Mouse (Mus musculus) common myeloid progenitor, adult 5-6 weeks (primary cell): ENCODE measurements around the gene Ttc1. TPM values are rescaled to one million over a fixed set of nuclear protein-coding genes. Genes with fewer than 3 reads are reported as not detected.

Source experiments
- ATAC-seq: replicated peaks from 2 replicates; pipeline ENCODE4 v1.8.0; 2016; ENCODE audit warnings: low read depth, mild to moderate bottlenecking, moderate TSS enrichment, inconsistent platforms; ENCODE audit not compliant: poor library complexity, severe bottlenecking
- total RNA-seq: library from RNA; stranded (forward); fragments of 200-1000, 187-1606 nt; gene quantifications from 2 replicates; pipeline ENCODE4 v1.2.3, GENCODE M21; 2017

Ttc1 gene
- total RNA-seq, 1 experiment from 2014 or later, result 64.6 TPM

GRCm38 (mm10) chr11:43708409-43708808, 39.4 kb downstream of the Ttc1 start:
- no peak for ATAC-seq

DNA sequence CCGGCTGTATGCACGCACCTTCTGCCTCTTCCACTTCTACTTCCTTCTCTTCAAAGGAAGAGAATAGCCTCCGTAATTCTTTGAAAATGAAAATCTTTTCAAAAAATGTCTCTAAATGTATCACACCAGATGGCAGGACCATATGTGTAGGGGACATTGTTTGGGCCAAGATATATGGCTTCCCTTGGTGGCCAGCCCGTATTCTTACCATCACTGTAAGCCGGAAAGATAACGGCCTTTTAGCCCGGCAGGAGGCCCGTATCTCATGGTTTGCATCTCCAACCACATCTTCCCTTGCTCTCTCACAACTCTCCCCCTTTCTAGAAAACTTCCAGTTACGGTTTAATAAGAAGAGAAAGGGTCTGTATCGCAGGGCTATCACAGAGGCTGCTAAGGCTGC, 42.1 kb downstream of the Ttc1 start:
- ATAC-seq, result no peak

DNA sequence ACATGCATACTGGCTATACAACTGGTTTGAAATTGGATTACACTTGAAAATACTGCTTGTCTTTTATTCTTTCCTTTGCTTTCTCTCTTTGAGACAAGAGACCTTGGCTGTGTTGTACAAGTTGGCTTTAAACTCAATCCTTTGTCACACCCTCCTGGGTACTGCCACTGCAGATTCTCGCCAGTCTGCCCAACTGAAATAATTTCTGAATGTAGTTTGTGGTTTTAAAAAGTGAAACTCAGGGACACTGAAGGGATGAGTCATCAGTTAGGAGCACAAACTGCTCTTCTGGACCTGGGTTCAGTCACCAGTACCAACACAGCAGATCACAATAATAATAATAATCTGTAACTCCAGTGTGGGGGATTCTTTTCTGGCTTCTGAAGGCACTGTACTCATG, 44.3 kb downstream of the Ttc1 start:
- peak; percentile 60 for ATAC-seq

- peak; percentile 47; the same call in 1 of the 2 replicates for ATAC-seq
These were observed 47.5 kb downstream of the Ttc1 start for GRCm38 (mm10) chr11:43700291-43700690.

DNA sequence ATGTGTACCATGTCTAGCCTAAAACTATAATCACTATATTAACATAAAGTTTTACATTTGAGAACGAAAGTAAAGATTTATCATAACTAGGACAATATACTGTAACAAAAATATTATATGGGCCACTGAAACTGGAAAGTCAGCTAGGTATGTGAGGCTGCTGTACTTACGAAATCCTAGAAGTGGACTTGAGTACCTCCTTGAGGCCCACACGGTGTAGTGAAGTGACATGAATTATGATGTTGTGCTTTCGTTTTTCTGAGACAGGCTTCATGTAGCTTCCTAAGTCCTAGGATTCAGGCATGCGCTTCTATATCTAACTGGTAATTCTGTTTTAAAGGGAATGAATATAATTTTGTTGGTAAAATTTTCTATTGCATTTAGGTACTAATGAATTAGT, 49.2 kb downstream of the Ttc1 start:
- ATAC-seq, result no peak

GRCm38 (mm10) chr11:43696623-43697022, 51.2 kb downstream of the Ttc1 start:
- no peak for ATAC-seq

DNA sequence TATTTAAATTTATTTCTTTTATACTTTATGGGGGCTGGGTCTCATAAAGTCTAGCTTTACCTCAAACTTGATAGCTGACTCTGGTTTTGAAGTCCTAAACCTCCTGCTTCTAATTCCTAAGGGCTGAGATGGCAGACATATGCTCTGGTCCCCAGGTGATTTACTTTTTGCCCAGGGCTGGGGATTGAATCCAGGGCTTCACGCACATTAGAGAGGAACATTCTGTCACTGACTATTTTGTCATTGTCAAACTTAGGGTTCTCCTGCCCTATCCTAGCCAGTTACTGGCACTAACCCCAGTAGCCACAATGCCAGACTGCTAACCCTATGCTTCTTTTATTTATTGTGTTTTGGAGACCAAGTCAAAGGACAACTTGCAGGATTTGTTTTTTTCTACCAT, 59.0 kb downstream of the Ttc1 start:
- no peak for ATAC-seq

DNA sequence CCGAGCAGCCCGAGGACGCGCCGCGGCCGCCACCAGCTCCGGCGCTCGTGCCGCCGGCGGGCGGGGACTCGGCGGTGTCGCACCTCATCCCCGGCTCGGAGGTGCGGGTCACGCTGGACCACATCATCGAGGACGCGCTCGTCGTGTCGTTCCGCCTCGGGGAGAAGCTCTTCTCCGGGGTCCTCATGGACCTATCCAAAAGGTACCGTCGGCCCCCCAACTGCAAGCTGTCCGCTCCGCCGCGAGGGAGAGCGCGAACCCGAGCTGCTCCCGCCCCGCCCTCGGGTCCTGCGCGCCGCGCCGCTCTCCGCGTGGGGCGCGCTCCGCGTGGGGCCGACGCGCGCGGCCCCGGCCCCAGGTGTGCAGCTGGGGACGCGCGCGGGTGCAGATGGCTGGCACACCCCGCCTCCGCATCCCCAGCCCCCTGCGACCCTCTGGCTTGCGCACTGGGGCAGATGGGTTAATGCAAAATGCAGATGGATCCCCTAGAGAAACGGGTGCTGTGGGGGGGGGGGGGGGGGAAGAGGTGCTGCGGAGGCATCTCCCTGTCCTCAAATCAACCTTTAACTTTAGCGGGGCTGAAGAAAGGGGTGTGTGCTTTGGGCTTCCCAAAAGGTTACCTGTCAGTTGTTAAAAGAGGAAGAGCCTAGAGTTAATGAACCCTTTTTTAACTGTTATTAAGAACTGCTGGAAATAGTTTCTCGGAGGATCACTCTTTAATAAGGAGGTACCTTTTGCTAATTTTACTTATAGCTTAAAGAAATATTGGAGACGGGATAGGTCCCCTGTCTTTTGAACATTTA, 65.2 kb downstream of the Ttc1 start:
- ATAC-seq, result no peak

DNA sequence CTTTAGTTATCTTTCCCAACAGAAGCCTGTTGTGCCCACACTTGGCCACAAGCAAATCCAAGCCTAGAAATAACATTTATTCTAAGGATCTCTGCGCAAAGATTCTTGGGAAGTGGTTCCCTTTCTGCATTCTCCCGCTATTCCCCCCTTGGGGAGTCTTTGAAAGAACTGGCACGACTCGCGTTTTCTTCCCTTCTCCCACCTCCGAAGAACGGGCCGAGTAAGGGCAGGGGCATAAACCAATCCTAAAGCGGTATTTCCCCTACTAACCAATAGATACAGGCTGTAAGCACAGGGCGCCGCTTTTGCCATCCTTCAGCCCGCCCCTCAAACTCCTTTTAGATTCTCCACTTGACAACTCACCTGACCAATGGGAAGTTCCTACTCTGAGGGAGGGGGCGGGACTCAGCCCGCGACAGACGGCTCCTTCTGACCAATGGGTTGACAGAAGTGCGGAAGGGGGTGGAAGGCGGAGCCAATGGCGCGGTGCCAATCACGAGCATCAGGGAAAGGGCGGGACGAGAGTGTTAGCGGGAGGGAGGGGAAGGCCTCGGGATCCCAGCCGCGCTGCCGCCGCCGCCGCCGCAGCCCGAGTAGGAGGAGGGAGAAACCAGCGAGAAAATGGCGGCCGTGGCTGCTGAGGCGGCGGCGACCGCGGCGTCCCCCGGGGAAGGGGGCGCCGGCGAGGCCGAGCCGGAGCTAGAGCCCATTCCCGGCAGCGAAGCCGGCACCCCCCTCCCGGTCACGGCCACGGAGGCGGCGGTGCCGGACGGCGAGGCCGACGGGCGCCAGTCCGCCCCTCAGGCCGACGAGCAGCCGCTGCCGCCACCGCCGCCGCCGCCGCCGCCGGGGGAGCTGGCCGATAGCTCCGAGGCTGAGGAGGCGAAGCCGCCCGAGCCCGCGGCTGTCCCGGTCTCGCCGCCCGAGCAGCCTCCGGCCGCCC, 66.1 kb downstream of the Ttc1 start, which contains the start of gene Pwwp2a:
TSS of gene Pwwp2a (plus strand) at position 527 of the 943 bp plus-strand sequence.
- peak; percentile 97 for ATAC-seq

Other genes starting within 250 kb of the Ttc1 start
- gene Ccnjl, start 219.2 kb downstream of the Ttc1 start, total RNA-seq, result 0.69 TPM in 1 of 2 replicates, not detected in the other
- 0.34 TPM in 1 of 2 replicates, not detected in the other for gene 4933415A04Rik, start 161.0 kb downstream of the Ttc1 start, total RNA-seq
- gene Fabp6, start 146.5 kb downstream of the Ttc1 start, total RNA-seq, result not detected in 2 replicates
- gene Pwwp2a, start 66.0 kb downstream of the Ttc1 start, total RNA-seq, result 55.6 and 58.8 TPM in 2 replicates
- gene Adra1b, start 153.2 kb upstream of the Ttc1 start, total RNA-seq, result not detected in 2 replicates